Mouse (Mus musculus) testis, adult 2 months (tissue): ENCODE data around the gene Gorab.

Experiments
- CTCF ChIP-seq: fragments of 200-500 bp; IDR thresholded peaks from 2 replicates; pipeline ENCODE4 v1.5.1; 2012; ENCODE audit warnings: low read depth, mild to moderate bottlenecking, inconsistent platforms, low read length, moderate library complexity; ENCODE audit not compliant: control insufficient read depth, insufficient read depth, insufficient replicate concordance
- POLR2A ChIP-seq: fragments of 200-500 bp; IDR thresholded peaks from 2 replicates; pipeline ENCODE4 v1.6.1; 2012; ENCODE audit warnings: low read depth, mild to moderate bottlenecking, inconsistent platforms, low read length, moderate library complexity; ENCODE audit not compliant: control insufficient read depth

- TF ChIP-seq CTCF (no peak), POLR2A (no peak)
Observed at GRCm38 (mm10) chr1:163386196-163386595, 17.3 kb downstream of the Gorab start.
